Mouse (Mus musculus) stomach, embryonic 16.5 days (tissue): ENCODE results near the gene Stil. TPM values are rescaled to one million over a fixed set of nuclear protein-coding genes. Genes with fewer than 3 reads are reported as not detected.

Experiments used
- ATAC-seq: fragments of 200-750 bp; cut with Nextera tagmentation; 2 replicates; pipeline ENCODE4 v1.8.0; 2017; ENCODE audit warnings: moderate number of reproducible peaks, moderate TSS enrichment; ENCODE audit not compliant: insufficient read depth, low FRiP score
- H3K27ac ChIP-seq: fragments of 300-500 bp; sonication (generic); 2 replicates; pipeline ENCODE4 v1.5.1; 2014; ENCODE audit warnings: low read length
- H3K27me3 ChIP-seq: fragments of 300-500 bp; sonication (generic); 2 replicates; pipeline ENCODE4 v1.6.1; 2014; ENCODE audit warnings: low read length, control low read depth, mixed read lengths; ENCODE audit not compliant: control insufficient read depth, insufficient read depth
- H3K36me3 ChIP-seq: fragments of 300-500 bp; sonication (generic); 2 replicates; pipeline ENCODE4 v1.6.1; 2014; ENCODE audit warnings: low read length; ENCODE audit not compliant: control insufficient read depth, insufficient read depth
- H3K4me1 ChIP-seq: fragments of 300-500 bp; sonication (generic); 2 replicates; pipeline ENCODE4 v1.6.1; 2014; ENCODE audit warnings: low read length, control low read depth, mixed read lengths; ENCODE audit not compliant: control insufficient read depth, insufficient read depth
- H3K4me2 ChIP-seq: fragments of 300-500 bp; sonication (generic); 2 replicates; pipeline ENCODE4 v1.6.1; 2014; ENCODE audit warnings: low read depth, low read length, mixed read lengths
- H3K4me3 ChIP-seq: fragments of 300-500 bp; sonication (generic); replicated peaks from 2 replicates; pipeline ENCODE4 v1.5.1; 2014; ENCODE audit warnings: mild to moderate bottlenecking, low read length
- H3K9ac ChIP-seq: fragments of 300-500 bp; sonication (generic); 2 replicates; pipeline ENCODE4 v1.6.1; 2014; ENCODE audit warnings: low read length
- H3K9me3 ChIP-seq: fragments of 300-500 bp; sonication (generic); replicated peaks from 2 replicates; pipeline ENCODE4 v1.6.1; 2016; ENCODE audit warnings: low read length, control low read depth; ENCODE audit not compliant: control insufficient read depth
- WGBS: fragments of 180-500 bp; shearing (Covaris S2); extraction: QIAGEN DNeasy Blood & Tissue Kit; methylation state at CpG from one replicate; pipeline ENCODE4 v1.1.7; 2014; 5-methylcytosine and 5-hydroxymethylcytosine counted together
- polyA plus RNA-seq: library from polyadenylated mRNA; unstranded; fragments of >200 nt; fragmentation: Nextera tagmentation; extraction: Ambion mirVana; gene quantifications from 2 replicates; pipeline ENCODE4 v1.2.1, GENCODE M21; 2015

Gene Stil
- polyA plus RNA-seq, 1 experiment from 2014 or later, result 10.2 TPM

GRCm38 (mm10) chr4:115083031-115083430 is 83.1 kb downstream of the Stil start:
- Histone ChIP-seq H3K9me3 (no peaks in the 10 kb centered on the region), H3K4me1 (0 out of 2 replicates have a peak, but pooled peaks cover 7% of the 10 kb centered on the region), H3K4me2 (no peak overlapping the region), H3K27ac (no peak overlapping the region), H3K9ac (no peak overlapping the region), H3K4me3 (no peak overlapping the region), H3K27me3 (no peaks in the 10 kb centered on the region), H3K36me3 (no peaks in the 10 kb centered on the region)
- 84% methylated on average over 3 of the region's 3 CpGs for WGBS
- no peak for ATAC-seq

- no peak overlapping the region for H3K4me2 ChIP-seq
- H3K36me3 ChIP-seq, result no peaks in the 10 kb centered on the region
- no peak overlapping the region for H3K9ac ChIP-seq
- H3K4me1 ChIP-seq, result 0 out of 2 replicates have a peak, but pooled peaks cover 2% of the 10 kb centered on the region
- no peaks in the 10 kb centered on the region; the same call in 1 of the 2 replicates for H3K27me3 ChIP-seq
- H3K27ac ChIP-seq, result no peak overlapping the region
- ATAC-seq, result no peak
- 21% methylated on average over 6 of the region's 6 CpGs for WGBS
- no peak overlapping the region for H3K4me3 ChIP-seq
- H3K9me3 ChIP-seq, result no peaks in the 10 kb centered on the region
Observed at GRCm38 (mm10) chr4:115085522-115086095, 85.7 kb downstream of the Stil start.

- no peak for ATAC-seq
- Histone ChIP-seq H3K4me2 (no peak overlapping the region), H3K4me3 (no peak overlapping the region), H3K9ac (no peak overlapping the region; the same call in 1 of the 2 replicates), H3K27ac (no peak overlapping the region), H3K36me3 (no peaks in the 10 kb centered on the region), H3K27me3 (no peaks in the 10 kb centered on the region; the same call in 1 of the 2 replicates), H3K9me3 (no peaks in the 10 kb centered on the region), H3K4me1 (0 out of 2 replicates have a peak, but pooled peaks cover 2% of the 10 kb centered on the region)
- 66% methylated on average over 4 of the region's 4 CpGs for WGBS
Observed at GRCm38 (mm10) chr4:115086257-115086656, 86.3 kb downstream of the Stil start.

GRCm38 (mm10) chr4:115086763-115087415 is 86.9 kb downstream of the Stil start:
- Histone ChIP-seq H3K27ac (no peak overlapping the region), H3K4me1 (0 out of 2 replicates have a peak, but pooled peaks cover 2% of the 10 kb centered on the region), H3K9me3 (no peaks in the 10 kb centered on the region), H3K36me3 (no peaks in the 10 kb centered on the region), H3K27me3 (no peaks in the 10 kb centered on the region; the same call in 1 of the 2 replicates), H3K9ac (no peak overlapping the region), H3K4me2 (no peak overlapping the region), H3K4me3 (no peak overlapping the region)
- whole genome bisulfite sequencing, result 40% methylated on average over 3 of the region's 3 CpGs
- no peak for ATAC-seq

- Histone ChIP-seq H3K4me3 (peak within 1 kb of the TSS; percentile 43), H3K4me2 (peak within 1 kb of the TSS; percentile 47), H3K4me1 (0 out of 2 replicates have a peak, but pooled peaks cover 2% of the 10 kb centered on the region), H3K9me3 (no peaks in the 10 kb centered on the region), H3K27me3 (no peaks in the 10 kb centered on the region; the same call in 1 of the 2 replicates), H3K27ac (peak within 1 kb of the TSS; percentile 84), H3K9ac (peak within 1 kb of the TSS; percentile 66), H3K36me3 (no peaks in the 10 kb centered on the region)
- ATAC-seq, result peak; percentile 76
- WGBS, result 15% methylated on average over 11 of the region's 11 CpGs
Observed at GRCm38 (mm10) chr4:115088611-115089338, 88.8 kb downstream of the Stil start, which contains the start of gene Pdzk1ip1. Pdzk1ip1 (plus strand) TSS chr4:115088708.

GRCm38 (mm10) chr4:115090592-115090991 is 90.6 kb downstream of the Stil start:
- Histone ChIP-seq H3K4me3 (no peak overlapping the region), H3K9me3 (no peaks in the 10 kb centered on the region), H3K9ac (no peak overlapping the region), H3K36me3 (no peaks in the 10 kb centered on the region), H3K27me3 (no peaks in the 10 kb centered on the region; the same call in 1 of the 2 replicates), H3K27ac (peak overlapping the region; percentile 54; the same call in 1 of the 2 replicates), H3K4me1 (peaks cover 6% of the 10 kb centered on the region; the same call in 1 of the 2 replicates), H3K4me2 (0 out of 2 replicates have a peak overlapping the region, but pooled peaks have one; percentile 10)
- ATAC-seq, result peak; percentile 74
- 55% methylated on average over 2 of the region's 2 CpGs for WGBS

- Histone ChIP-seq H3K9ac (no peak overlapping the region), H3K9me3 (no peaks in the 10 kb centered on the region), H3K36me3 (no peaks in the 10 kb centered on the region), H3K27me3 (no peaks in the 10 kb centered on the region; the same call in 1 of the 2 replicates), H3K4me1 (peaks cover 16% of the 10 kb centered on the region), H3K27ac (no peak overlapping the region), H3K4me3 (no peak overlapping the region), H3K4me2 (no peak overlapping the region)
- WGBS, result 76% methylated on average over 3 of the region's 3 CpGs
- ATAC-seq, result no peak
Observed at GRCm38 (mm10) chr4:115091806-115092205, 91.8 kb downstream of the Stil start.
